Mouse (Mus musculus) kidney, adult 2 months (tissue): ENCODE measurements around the gene Rnf115.

Experiments
- CTCF ChIP-seq: fragments of 200-500 bp; conservative IDR thresholded peaks from 2 replicates; pipeline ENCODE4 v1.5.1; 2011; ENCODE audit warnings: low read depth, mild to moderate bottlenecking, control low read depth, low read length, moderate library complexity, mixed read lengths; ENCODE audit not compliant: insufficient read depth, insufficient read length
- POLR2A ChIP-seq: fragments of 200-500 bp; IDR thresholded peaks from one replicate; pipeline ENCODE4 v1.6.1; 2011; ENCODE audit warnings: low read depth, low read length, control low read depth

DNA sequence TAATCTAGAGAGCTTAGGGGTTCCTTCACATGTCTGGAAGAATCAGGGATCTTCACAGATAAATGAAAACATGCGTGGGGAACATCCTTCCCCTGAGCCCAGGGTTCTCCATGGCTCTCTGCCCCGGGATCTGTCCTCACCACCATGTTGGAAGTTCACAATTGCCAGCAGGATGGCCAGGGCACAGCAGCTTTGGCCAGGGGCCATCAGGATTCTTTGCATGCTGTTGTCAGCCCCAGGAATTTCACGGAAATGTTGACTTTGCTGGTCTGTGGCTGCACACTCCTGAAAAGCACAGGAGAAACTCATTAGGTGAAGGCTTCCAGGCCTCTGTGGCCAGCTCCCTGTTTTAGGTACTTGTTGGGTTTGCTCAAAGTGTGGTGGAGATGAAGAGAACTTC lies 81.2 kb downstream of the Rnf115 start:
- no peak for TF ChIP-seq CTCF
- no peak for TF ChIP-seq POLR2A
